Mouse (Mus musculus) left cerebral cortex, postnatal 25 days (tissue): ENCODE measurements around the gene Cptp. TPM values are rescaled to one million over a fixed set of nuclear protein-coding genes. Genes with fewer than 3 reads are reported as not detected.

Experiments used
- DNase-seq, 2 experiments: peaks; one replicate each; pipeline ENCODE4 v3.0.0; 2022; ENCODE audit warnings: low spot score in 2 of 2, mixed read lengths in 1 of 2
- intact Hi-C: fragments of 180-260 bp; cut with DNase I; formaldehyde crosslinking; loops from one replicate; pipeline ENCODE4 v1.15.1; 2025
- microRNA-seq, 2 experiments: library from miRNA; unstranded; fragments of <30 nt; microRNA quantifications; one replicate each; pipeline ENCODE4 v1.2.0; 2022
- total RNA-seq, 2 experiments: library from RNA; stranded (reverse); gene quantifications; 2 replicates each; pipeline ENCODE4 v1.2.3; 2021

The Cptp gene
- total RNA-seq, 2 experiments from 2014 or later = 25.5 to 31.8 TPM

DNA sequence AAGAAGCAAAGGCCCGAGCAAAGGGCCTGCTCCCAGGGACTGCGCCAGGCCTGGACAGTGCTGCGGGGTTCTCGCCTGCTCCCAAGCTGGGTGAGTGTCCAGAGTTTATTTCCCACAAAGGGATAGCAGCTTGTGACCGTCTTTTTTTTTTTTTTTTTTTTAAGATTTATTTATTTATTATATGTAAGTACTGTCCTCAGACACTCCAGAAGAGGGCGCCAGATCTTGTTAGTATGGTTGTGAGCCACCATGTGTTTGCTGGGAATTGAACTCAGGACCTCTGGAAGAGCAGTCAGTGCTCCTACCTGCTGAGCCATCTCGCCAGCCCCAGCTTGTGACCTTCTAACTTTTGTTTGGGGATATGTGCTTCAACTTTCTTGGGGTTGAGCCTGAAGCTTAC, 48.2 kb downstream of the Cptp start:
- intact Hi-C loops = no loop called here
- no peak for DNase-seq

DNA sequence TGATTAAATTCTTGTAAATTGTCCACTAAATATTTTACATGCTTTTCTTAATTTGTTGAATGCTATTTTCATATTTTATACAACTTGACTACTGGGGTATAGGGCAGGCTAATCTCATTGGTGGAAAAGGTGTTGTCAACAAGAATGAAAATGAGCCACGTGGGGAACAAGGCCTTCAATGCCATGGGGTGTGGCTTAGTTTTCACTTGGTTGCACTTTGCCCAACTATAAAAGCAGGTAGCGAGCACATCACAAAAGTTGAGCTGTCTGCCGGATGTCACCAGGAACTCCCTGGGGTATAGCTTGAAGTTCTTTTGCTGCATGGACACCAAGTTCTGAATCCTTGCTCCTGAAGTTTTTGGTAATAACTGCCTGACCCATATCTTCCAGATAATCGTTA, 51.7 kb downstream of the Cptp start:
- intact Hi-C loops = no loop called here
- no peak for DNase-seq

Small RNA genes lying within 50 kb of the gene (microRNA-seq; reads per million reads assigned to microRNA genes)
- 0 reads per million in 2 experiments for gene Gm22991

Other genes starting within 250 kb of the Cptp start
- 10 to 100 TPM; 45.9 to 53.1 TPM for gene Cdk11b, start 244.6 kb downstream of the Cptp start, total RNA-seq
- gene Gm10563, start 224.0 kb downstream of the Cptp start, total RNA-seq = not detected
- 1 to 10 TPM; 2.5 to 2.9 TPM for gene Mmp23, start 216.1 kb downstream of the Cptp start, total RNA-seq
- 100 to 1,000 TPM; 112 to 113 TPM for gene Mib2, start 200.2 kb downstream of the Cptp start, total RNA-seq
- gene Fndc10, start 175.1 kb downstream of the Cptp start, total RNA-seq = 10 to 100 TPM; 26.5 to 29.2 TPM
- 10 to 100 TPM; 93.3 to 98.2 TPM for gene Ssu72, start 164.6 kb downstream of the Cptp start, total RNA-seq
- gene Tmem240, start 134.6 kb downstream of the Cptp start, total RNA-seq = 10 to 100 TPM; 58.0 to 61.9 TPM
- 10 to 100 TPM; 44.0 to 52.3 TPM for gene Atad3a, start 108.3 kb downstream of the Cptp start, total RNA-seq
- 10 to 100 TPM; 14.0 to 16.6 TPM for gene Vwa1, start 94.7 kb downstream of the Cptp start, total RNA-seq
- 10 to 100 TPM; 16.8 to 20.7 TPM for gene Tmem88b, start 83.6 kb downstream of the Cptp start, total RNA-seq
- gene Ankrd65, start 79.0 kb downstream of the Cptp start, total RNA-seq = not detected
- 10 to 100 TPM; 93.9 to 97.9 TPM for gene Mrpl20, start 66.6 kb downstream of the Cptp start, total RNA-seq
- 10 to 100 TPM; 65.7 to 78.1 TPM for gene Ccnl2, start 57.0 kb downstream of the Cptp start, total RNA-seq
- gene Aurkaip1, start 38.2 kb downstream of the Cptp start, total RNA-seq = 100 to 1,000 TPM in 1 of 2 experiments, 10 to 100 TPM in 1; 99.6 to 104 TPM
- 1 to 10 TPM; 7.0 to 8.4 TPM for gene Mxra8, start 29.8 kb downstream of the Cptp start, total RNA-seq
- 10 to 100 TPM; 87.9 to 88.0 TPM for gene Dvl1, start 22.0 kb downstream of the Cptp start, total RNA-seq
- under 1 TPM; 0.27 to 0.32 TPM for gene Tas1r3, start 6.1 kb downstream of the Cptp start, total RNA-seq
- 10 to 100 TPM; 38.1 to 38.5 TPM for gene Ints11, start 106 bp upstream of the Cptp start, total RNA-seq
- gene Pusl1, start 22.3 kb upstream of the Cptp start, total RNA-seq = 10 to 100 TPM; 60.5 to 65.5 TPM
- gene Acap3, start 22.4 kb upstream of the Cptp start, total RNA-seq = 100 to 1,000 TPM; 133 to 136 TPM
- gene Ube2j2, start 74.4 kb upstream of the Cptp start, total RNA-seq = 10 to 100 TPM; 71.9 to 72.7 TPM
- 10 to 100 TPM; 12.8 to 21.8 TPM for gene C1qtnf12, start 92.9 kb upstream of the Cptp start, total RNA-seq
- gene B3galt6, start 123.2 kb upstream of the Cptp start, total RNA-seq = 10 to 100 TPM in 1 of 2 experiments, 1 to 10 TPM in 1; 9.7 to 10.5 TPM
- gene Sdf4, start 123.4 kb upstream of the Cptp start, total RNA-seq = 100 to 1,000 TPM; 182 to 184 TPM
- gene Tnfrsf4, start 144.4 kb upstream of the Cptp start, total RNA-seq = 1 to 10 TPM; 2.0 to 2.1 TPM
- not detected for gene Tnfrsf18, start 156.7 kb upstream of the Cptp start, total RNA-seq
- not detected for gene Ttll10, start 190.0 kb upstream of the Cptp start, total RNA-seq
- 10 to 100 TPM; 28.6 to 29.4 TPM for gene 9430015G10Rik, start 240.5 kb upstream of the Cptp start, total RNA-seq